Mouse (Mus musculus): ENCODE measurements around the gene Ccdc80. TPM values are rescaled to one million over a fixed set of nuclear protein-coding genes. Genes with fewer than 3 reads are reported as not detected.

The Ccdc80 gene
- total RNA-seq (2015; ENCODE audit: low replicate concordance), result 1.3 TPM in 1 of 2 replicates, not detected in the other
- total RNA-seq (2017; ENCODE audit: low replicate concordance), result not detected in 2 replicates

DNA sequence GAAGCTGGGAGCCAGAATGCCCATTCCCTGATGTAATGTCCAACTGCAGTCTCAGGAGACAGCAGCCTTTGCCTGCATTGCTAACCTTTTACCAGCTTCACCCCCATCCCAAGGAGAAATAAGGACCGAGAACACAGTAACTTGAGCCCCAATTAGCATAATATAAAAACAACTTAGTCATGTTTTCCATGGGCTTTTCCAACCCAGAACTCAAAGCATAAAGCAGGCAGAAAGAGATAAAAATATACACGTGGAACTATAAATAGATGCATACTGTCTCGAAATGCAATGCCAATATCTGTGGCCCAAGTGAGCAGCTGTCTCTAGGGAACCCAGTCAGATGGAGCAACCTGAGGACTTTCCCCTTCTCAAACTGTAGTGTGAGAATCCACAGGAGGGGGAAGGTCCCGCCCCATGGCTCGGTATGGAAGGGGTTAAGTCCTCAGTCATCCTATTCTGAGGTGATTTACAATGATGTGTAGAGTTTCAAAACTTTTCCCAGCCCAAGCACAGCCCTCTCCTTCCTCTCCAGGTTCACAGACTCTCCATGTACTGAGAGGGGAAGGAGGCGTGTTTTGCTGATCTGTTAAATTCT, at the start of gene Ccdc80:
Ccdc80 (plus strand) TSS at position 266 of the 595 bp plus-strand sequence.
- no peak for ATAC-seq (replicated peaks; ENCODE audit: low FRiP score, poor library complexity, severe bottlenecking)

DNA sequence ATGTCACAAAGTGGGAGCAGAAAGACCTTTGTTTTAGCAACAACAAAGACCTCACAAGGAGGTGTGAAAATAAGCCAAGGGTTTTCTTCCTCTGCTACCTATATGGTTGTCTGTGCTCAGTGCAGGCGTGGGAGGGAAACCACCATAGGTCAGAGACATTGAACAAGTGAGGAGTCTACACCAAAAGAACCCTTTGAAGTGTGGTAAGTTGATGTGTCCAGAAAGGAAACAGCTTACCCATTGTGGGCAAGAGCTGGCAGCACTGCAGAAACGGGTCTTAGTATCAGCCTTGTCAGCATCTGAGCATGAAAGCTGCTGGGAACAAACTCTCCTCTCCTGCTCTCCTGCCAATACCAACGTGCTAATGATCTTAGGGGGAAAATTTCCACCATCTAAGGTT, 48.4 kb upstream of the Ccdc80 start:
- ATAC-seq (replicated peaks; ENCODE audit: low FRiP score, poor library complexity, severe bottlenecking), result no peak

DNA sequence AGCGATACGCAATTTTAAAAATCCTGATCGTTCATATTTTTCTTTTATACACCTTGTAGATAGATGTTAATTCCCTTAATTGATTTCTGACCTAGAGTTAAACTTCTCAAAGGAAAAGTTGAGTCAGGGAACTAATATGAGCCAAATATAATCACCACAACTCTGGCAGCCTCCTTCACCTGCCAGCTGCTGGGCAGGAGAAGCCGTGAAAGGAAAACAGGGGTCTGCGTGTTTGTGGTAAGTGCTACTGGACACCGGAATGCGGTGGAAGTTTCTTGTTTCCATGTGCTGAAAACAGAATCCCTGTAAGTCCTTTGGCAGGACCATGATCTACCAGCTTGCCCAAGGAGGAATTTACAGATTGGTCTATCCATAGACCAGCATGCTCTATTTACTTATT, 36.0 kb upstream of the Ccdc80 start:
- no peak for ATAC-seq (replicated peaks; ENCODE audit: low FRiP score, poor library complexity, severe bottlenecking)

DNA sequence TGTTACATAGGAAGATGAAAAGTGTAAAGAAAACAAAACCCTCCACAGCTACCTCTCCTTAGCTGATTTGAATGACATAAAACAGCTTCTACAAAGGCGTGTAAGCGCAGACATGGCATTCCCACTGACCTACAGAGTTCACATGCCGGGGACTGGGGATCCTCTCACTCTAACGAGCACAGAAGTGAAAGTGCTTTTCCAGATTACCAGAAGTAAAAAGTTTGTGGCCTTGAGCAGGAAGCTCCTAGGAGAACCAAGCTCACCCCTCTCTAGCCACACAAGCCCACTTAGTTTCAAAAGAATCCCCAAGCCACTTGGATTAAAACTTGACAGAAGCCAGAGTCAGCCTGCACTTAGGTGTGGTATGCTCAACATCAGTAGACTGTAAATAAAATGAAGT, 35.3 kb upstream of the Ccdc80 start:
- no peak for ATAC-seq (replicated peaks; ENCODE audit: low FRiP score, poor library complexity, severe bottlenecking)

DNA sequence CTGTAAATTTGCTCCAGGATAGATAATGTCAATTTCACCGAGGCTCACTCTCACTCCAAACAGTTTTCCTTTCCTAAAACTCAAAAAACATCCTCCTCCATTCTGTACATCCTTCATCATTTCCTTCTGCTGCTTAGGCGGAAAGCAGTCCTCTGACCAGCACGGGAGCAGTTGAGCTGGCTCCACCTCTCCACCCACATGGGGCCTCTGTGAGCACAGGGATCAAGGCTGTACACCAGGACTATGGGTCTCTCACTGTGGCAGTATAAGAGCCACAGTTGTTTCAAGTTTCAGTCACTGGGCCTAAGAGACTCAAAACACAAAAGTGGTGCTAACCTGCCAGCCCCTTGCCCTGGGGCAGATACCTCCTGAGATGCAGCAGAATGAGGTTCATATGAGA, 32.1 kb upstream of the Ccdc80 start:
- no peak for ATAC-seq (replicated peaks; ENCODE audit: low FRiP score, poor library complexity, severe bottlenecking)

DNA sequence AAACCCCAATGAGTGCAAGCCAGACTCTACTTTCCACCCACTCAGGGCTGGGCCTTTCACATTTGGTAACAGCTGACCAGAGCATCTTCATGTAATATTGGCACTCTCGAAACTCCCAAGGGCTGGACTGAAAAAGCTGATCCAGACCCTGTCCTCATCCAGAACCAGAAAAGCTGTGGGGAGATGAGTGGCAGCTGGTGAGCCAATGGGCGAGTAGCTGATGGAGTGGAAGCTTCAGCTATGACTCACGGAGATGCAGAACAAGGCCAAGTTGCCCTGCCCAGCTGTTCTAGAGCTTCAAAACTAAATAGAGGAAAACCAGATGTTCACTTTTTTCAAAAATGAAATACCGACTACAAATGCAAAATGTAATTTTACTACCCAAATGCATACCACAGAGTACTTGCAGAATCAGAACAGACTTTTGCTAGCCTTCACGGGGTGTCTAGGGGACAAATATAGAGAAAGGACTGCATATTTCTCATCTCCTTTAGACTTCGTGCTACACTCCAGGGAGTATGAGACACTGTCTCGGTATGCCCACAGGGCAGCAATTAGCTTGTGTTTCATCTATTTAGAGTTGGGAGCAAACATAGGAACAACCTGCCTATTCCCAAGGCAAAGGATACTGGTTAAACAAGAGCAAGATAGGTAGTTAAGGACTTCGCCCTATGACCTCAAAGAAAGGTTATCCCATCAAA, 22.7 kb upstream of the Ccdc80 start:
- no peak for ATAC-seq (replicated peaks; ENCODE audit: low FRiP score, poor library complexity, severe bottlenecking)

DNA sequence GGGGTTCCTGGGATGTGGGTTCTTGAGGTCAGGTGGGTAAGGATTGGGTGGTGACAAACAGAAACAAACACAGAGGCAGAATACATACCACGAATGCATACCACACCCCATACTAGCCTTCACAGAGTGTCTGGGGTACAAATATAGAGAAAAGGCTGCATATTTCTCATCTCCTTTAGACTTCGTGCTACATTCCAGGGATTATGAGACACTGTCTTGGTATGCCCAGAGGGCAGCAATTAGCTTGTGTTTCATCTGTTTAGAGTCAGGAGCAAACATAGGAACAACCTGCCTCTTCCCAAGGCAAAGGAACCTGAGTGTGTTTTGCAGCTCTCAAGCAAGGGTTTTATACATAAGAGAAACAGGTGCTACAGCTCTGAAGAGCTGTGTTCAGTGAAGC, 21.8 kb upstream of the Ccdc80 start:
- no peak for ATAC-seq (replicated peaks; ENCODE audit: low FRiP score, poor library complexity, severe bottlenecking)

DNA sequence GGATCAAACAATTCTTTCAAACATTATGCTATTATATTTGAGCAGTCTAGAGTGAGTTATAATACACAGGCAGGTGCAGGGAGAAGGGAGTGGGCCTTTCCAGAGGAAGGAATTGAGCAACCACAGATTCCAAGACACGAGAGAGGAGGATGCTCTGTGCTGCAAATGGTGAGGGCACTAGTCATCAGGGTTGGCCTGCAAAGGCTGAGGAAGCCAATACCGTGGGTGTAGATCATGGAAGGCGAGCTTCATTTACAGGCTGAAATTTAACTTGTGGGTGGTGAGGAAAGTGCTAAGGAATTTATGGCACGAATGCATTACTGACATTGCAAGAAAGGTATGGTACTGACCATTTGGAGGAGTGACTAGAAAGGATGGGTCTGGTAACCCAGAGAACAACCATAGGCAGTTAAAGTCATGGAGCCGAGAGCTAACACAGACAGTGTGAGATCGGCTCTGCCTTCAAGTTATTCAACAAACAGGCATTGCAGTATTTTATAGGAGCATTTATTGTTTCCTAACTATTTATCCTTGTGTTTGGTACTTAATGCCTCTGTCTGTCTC, 15.6 kb upstream of the Ccdc80 start:
- no peak for ATAC-seq (replicated peaks; ENCODE audit: low FRiP score, poor library complexity, severe bottlenecking)

DNA sequence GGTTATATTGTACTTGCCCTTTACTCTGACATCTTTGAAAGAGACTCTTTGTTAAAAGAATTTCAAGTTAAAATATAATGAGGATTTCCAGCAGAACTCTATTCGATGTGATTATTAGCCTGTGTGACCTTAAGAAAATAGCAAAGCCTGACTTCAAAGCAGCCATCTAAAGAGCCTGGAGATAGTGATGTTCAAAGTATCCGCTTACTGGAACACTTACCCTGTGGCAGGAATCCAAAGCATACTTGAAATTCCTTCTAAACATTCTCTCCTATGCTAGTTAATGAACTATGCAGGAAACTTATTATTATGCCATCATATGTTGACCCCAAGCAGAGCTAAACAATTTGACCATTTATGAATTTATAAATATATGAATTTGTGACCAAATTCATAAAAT, 13.9 kb upstream of the Ccdc80 start:
- no peak for ATAC-seq (replicated peaks; ENCODE audit: low FRiP score, poor library complexity, severe bottlenecking)

DNA sequence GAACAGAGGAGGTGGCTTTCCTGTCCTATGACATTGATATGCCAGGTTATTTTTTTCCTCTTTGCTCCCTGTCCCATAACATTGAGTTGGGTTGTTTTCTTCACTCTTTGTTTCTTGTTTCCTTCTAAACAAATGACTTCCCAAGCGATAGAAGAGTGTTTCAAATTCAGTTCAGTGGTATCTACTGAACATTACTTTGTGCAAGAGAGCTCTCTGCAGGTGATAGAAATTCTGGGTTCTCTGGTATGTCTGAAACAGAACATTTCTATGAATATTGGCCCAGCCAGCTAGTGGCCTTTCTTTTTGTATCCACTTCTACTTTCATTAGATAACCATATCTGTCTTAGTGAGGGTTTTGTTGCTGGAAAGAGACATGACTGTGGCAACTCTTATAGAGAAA, 4.4 kb upstream of the Ccdc80 start:
- no peak for ATAC-seq (replicated peaks; ENCODE audit: low FRiP score, poor library complexity, severe bottlenecking)

DNA sequence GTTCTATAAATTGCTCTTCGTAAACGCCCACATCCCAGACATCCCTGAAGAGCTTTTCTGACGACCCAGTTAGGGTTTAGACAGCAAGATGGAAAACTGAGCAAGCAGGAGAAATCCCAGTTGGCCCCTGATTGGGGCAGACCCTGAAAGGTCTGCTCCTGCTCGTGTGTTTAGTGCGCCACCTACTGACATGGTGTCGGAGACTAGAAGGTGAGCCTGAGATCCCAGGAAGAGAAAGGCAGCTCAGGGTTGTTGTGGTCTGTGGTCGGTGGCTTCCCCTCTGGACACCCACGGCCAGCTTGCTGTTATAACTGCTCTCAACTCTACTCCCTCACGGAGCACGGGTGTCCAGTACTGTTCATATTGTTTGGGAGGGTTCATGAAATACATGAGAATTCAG, 3.2 kb upstream of the Ccdc80 start:
- no peak for ATAC-seq (replicated peaks; ENCODE audit: low FRiP score, poor library complexity, severe bottlenecking)

DNA sequence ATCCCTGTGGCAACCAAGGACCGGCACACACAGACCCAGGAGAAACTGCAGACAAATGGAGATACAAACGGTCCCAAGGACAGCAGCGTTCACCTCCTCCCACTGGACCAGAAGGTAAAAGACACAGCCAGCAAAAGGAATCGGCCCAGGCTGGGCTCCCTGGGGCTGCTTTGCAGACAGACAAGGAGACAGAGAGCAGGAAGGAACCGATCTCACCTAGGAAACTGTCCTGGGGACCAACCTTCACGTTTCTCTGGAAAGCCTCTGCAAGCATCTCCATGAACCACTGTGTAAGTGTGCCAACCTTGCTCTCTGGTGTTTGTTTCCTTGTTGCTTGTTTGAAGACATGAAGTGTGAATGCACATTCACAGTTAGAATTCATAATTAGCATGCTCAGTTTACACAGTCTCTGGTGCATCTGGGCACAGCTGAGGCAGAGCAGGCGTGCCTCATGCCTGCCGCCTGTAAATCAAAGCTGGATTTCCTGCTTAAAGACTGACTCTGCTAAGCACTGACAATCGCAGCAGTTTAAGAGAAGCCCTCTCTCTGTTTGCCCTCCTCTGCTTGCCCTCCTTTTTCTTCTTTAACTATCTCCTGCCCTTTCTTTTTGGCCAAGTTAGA, 1.0 kb downstream of the Ccdc80 start:
- no peak for ATAC-seq (replicated peaks; ENCODE audit: low FRiP score, poor library complexity, severe bottlenecking)

DNA sequence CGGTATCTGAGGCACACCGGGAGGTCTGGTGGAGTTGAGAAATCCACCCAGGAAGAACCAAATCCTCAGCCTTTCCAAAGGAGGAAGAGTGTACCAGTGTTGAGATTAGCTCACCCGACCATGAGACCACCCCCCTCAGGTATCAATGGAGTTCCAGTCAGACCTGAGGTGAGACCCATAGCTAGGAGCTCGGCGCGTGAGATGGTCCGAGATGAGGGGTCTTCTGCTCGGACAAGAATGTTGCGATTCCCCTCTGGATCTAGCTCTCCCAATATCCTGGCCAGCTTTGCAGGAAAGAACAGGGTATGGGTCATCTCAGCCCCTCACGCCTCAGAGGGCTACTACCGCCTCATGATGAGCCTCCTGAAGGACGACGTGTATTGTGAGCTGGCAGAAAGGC, 1.8 kb downstream of the Ccdc80 start:
- no peak for ATAC-seq (replicated peaks; ENCODE audit: low FRiP score, poor library complexity, severe bottlenecking)

DNA sequence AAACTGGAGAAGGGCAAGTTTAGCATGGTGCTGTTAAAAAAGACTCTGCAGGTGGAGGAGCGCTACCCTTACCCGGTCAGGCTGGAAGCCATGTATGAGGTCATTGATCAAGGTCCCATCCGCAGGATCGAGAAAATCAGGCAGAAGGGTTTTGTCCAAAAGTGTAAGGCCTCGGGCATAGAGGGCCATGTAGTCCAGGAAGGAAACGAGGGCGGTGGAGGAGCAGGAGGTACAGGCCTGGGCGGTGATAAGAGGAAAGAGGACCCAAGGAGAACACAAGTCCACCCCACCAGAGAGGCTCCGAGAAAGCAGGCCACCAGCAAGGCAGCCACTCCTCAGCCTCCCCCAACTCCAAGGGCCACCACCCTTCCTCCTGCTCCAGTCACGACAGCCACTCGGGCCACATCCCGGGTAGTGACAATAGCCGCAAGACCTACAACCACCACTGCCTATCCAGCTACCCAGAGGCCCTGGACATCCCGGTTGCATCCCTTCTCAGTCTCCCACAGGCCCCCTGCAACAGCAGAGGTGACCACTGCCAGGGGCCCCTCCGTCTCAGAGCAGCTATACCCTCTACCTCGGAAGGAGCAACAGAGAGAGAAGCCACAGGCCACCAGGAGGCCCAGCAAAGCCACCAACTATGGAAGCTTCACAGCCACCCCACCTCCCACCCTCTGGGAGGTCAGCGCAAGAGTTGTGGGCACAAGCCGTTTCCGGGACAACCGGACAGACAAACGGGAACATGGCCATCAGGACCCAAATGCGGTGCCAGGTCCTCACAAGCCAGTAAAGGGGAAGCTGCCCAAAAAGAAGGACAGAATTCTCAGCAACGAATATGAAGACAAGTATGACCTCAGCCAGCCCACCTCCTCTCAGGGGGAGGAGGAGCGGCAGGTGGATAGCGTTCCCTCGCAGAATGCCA, 2.6 kb downstream of the Ccdc80 start:
- no peak for ATAC-seq (replicated peaks; ENCODE audit: low FRiP score, poor library complexity, severe bottlenecking)

DNA sequence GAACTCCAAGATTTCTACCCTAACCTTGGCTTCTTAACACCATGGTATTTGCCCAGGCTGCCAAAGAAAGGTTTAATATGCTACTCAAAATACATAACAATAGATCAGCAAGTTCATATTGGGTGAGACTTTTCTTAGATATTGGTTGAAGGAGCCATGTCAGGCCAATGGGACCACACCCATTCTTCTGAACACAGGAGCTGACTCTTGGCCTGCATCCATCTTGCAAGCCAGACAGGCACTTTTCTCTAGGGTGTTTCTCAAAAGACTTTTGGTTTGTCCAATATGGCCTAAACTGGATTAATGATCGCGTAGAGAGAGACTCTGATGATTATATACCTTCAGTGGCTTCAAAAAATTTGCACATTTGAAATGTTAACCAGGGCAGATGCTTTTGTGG, 4.3 kb downstream of the Ccdc80 start:
- ATAC-seq (replicated peaks; ENCODE audit: low FRiP score, poor library complexity, severe bottlenecking), result no peak

DNA sequence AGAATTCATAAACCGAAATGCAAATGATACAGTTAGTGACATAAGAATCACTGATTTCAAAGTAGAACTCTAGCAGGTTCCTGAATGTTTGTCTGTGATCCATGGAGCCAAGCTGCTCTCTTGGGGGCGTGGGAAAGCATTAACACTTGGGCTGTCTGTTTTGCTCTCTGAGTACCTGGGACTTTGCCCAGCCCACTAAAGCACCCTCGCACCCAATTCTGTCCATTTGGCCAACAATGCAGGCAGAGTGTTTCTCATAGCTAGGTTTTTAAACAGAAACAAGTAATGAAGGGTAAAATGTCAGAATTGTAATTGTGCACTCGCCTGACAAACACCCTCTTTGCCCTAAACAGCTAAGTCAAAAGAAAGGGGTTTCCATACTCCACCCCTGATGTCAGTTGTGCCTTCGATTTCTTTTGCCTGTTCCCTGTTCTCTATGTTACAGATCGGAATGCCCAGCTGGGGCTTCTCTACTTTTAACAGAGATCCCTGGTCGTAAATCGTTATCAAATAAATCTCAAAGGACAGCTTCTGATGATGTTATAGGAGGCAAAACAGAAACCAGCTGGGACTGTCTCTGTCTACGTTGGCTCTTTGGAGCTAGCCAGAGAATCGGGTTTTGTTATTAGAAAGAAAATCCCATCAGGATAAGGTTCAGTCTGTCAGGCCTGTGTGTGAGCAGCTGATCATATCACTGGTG, 5.1 kb downstream of the Ccdc80 start:
- ATAC-seq (replicated peaks; ENCODE audit: low FRiP score, poor library complexity, severe bottlenecking), result no peak

DNA sequence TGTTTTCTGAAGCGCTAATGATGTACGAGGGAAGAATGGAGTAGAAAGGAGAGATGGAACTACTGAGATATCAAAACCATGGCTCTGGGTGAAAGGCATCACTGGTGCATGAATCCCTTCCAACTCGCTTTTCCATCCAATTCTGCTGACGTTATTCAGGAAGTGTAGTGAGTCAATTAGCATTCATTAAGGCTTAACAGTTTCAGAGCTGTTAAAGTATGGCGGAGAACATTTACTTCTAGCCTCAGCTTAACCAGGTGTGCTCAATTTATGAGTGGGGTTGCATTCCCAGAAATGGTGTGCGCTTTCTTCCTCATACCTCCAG, 5.6 kb downstream of the Ccdc80 start:
- no peak for ATAC-seq (replicated peaks; ENCODE audit: low FRiP score, poor library complexity, severe bottlenecking)

DNA sequence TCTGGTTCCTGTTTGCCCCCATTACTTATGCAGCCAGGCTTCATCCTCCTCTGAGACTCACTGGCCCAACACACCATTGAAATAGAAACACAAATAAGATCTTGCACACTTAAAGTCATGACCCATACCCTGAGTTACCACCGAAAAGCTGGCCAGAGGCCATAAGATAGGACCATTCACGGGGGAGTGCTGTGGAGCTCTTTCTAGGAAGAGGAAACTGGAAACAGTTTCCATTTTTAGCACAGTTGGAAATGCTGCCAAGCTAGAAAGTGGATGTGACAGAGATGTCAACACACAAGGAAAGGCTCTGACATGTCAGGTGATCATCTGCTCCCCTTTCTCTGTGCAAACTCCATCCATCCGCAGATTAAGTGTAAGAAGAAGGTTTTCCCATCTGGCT, 7.7 kb downstream of the Ccdc80 start:
- no peak for ATAC-seq (replicated peaks; ENCODE audit: low FRiP score, poor library complexity, severe bottlenecking)

DNA sequence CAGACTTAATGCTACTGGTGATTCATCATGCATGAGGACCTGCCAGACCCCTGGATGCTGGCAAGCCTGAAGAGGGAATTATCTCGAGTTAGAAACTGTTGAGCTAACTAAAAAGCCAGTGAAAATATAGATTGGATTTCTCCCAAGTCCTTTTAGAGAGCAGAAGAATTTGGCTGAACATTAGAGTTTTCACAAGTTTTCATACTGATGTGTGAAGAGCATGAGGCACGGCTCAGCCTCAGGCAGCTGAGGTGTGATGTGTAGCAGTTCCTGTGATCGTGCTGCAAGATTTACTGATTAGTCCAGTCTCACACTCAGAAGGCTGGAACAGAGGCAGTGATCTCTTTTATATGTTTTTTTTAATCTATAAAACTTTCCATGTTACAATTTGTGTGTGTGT, 11.8 kb downstream of the Ccdc80 start:
- ATAC-seq (replicated peaks; ENCODE audit: low FRiP score, poor library complexity, severe bottlenecking), result no peak
